Mouse (Mus musculus) olfactory bulb, adult 2 months (tissue): Measurements from ENCODE around the gene Evx2.

Source experiments
- CTCF ChIP-seq: fragments of 200-500 bp; IDR thresholded peaks from 2 replicates; pipeline ENCODE4 v1.5.1; 2012; ENCODE audit warnings: low read depth, mild to moderate bottlenecking, low read length, moderate library complexity; ENCODE audit not compliant: insufficient read depth
- POLR2A ChIP-seq: fragments of 200-500 bp; IDR thresholded peaks from 2 replicates; pipeline ENCODE4 v1.6.1; 2012; ENCODE audit warnings: mild to moderate bottlenecking, low read depth, low read length, moderate library complexity; ENCODE audit not compliant: insufficient read depth

DNA sequence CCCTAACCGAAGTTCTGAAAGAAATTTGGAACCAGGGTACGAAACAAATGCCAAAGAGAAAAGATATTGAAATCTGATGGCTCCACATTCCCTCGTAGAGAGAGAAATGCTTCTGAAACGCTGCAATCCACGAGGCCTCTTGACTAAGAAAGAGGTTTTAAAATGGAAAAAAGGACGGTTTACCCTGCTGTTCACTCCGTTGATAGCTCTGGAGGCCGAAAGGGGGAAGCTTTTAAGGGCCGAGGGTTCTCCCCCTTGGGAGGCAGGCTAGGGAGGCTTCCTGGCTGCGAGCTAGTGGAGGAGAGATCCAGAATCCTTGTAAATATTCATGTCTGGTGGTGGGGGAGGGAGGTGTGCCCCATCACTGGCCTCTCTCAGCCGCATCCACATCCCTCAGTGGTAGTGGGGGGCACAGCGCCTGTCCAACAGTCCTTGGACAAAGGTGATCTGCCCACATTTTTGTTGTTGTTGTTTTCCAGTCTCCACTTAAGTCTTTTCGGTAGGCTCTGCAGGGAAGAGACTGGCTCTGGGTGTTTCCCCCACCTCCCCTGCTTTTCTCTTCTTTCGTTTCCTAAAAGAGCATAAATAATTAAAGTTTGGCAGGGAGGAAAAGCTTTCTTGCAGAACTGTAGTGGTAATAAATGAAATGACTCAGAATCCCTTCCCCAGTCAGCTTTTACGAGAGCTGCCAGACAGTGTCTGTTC is 19.7 kb upstream of the Evx2 start, which contains the start of gene Hoxd11:
- no peak for TF ChIP-seq POLR2A
- no peak for TF ChIP-seq CTCF
